ENCODE assay signal across 1 mouse cellular context in genomic region chr3:107867086-107867485, GRCm38 (mm10).
TF ChIP-seq lines count a peak whose summit lies in the region.

No protein-coding gene starts in this region.

TF ChIP-seq in CH12.LX, 34 proteins besides CTCF, POLR2A, EP300 and RAD21 (continued from another document):
- no peak for TF ChIP-seq ZMIZ1 (IDR thresholded peaks at IDR 0.05; ENCODE audit: low read depth, low read length)
